Mouse (Mus musculus): ENCODE data around the gene Lrrc3b. TPM values are rescaled to one million over a fixed set of nuclear protein-coding genes. Genes with fewer than 3 reads are reported as not detected.

Lrrc3b gene
- polyA plus RNA-seq, 1 experiment from 2014 or later: 1.6 TPM

DNA sequence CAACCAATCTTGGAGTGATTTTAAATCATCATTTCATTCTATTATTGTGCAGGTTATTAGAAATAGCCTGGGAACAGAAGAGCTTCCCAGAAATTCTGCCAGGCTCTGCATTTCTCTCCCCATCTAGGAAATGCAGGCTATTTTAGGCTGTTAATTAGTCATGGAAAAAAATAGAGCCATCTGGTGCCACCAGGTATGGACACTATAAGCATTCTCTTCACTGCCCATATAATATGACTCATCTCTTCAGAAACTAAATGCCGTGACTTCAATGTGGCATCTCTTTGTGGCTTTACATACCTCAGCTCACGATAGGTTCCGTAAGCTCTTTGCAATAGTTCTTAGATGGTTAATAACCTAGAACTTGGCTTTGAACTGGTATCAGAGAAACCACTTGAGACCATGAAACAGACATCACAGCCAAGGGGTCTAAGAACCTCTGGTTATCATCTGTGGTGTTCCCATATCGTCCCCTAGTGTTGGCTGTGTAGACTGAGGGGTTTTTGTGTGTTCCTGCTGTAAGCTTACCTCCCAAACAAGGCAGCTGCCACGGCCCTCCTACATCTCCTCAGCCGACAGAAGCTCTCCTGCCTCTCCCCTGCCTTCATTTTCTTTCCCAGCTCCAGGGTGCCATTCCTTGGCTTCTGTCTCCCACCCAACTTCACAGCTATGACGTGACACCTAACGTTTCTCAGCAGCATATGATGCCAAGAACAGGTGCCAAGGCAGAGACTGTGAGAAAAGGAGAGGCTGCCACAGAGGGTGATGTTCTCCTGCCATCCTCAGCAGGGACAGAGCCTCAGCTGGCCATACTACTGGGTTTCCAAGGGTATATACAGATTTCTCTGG is 27.9 kb downstream of the Lrrc3b start:
- H3K4me3 ChIP-seq (ENCODE audit: low read depth, low read length): no peak overlapping the region
- WGBS: 87% methylated on average over 8 of the region's 8 CpGs
- no peak for DNase-seq (ENCODE audit: low spot score)

DNA sequence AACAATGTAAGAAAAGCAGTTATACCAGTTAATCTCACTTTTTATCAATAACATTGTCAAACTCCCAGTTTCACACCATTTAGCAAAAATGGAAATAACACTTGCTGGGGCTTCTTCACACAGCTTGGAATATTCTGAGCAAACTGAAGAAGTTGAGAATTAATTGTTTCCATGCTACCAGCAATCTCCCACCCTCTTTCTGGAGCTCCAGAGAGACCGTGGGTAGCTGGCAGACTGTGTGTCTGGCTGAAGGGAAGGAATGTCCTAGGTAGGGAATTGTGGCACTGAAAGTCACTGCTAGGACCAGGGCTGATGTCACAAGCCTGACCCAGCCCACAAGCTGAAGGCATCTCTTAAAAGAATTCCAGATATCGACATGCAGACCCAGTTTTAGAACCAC is 53.3 kb downstream of the Lrrc3b start:
- Histone ChIP-seq H3K4me3 (ENCODE audit: low read depth, low read length) (no peak overlapping the region), H3K9ac (ENCODE audit: low read depth, low read length) (no peak overlapping the region), H3K4me2 (replicated peaks; ENCODE audit: low read depth, low read length) (no peak overlapping the region), H3K9me3 (ENCODE audit: control insufficient read depth, low read length) (no peaks in the 10 kb centered on the region), H3K36me3 (ENCODE audit: control insufficient read depth, insufficient read depth, low read length) (no peaks in the 10 kb centered on the region), H3K27me3 (ENCODE audit: control insufficient read depth, insufficient read depth, low read length) (no peaks in the 10 kb centered on the region), H3K4me1 (replicated peaks; ENCODE audit: control insufficient read depth, insufficient read depth, low read length) (no peaks in the 10 kb centered on the region), H3K27ac (ENCODE audit: low read depth, low read length) (no peak overlapping the region)
- WGBS: 90% methylated on average over 2 of the region's 2 CpGs
- ATAC-seq (ENCODE audit: low FRiP score): no peak
- DNase-seq (ENCODE audit: low spot score): no peak

More for the DNA sequence above, 27.9 kb downstream of the Lrrc3b start:
- no peak for ATAC-seq (ENCODE audit: low FRiP score)
- no peaks in the 10 kb centered on the region for H3K36me3 ChIP-seq (ENCODE audit: control insufficient read depth, insufficient read depth, low read length)
- no peak overlapping the region for H3K9ac ChIP-seq (ENCODE audit: low read depth, low read length)
- no peaks in the 10 kb centered on the region for H3K27me3 ChIP-seq (ENCODE audit: control insufficient read depth, insufficient read depth, low read length)
- no peak overlapping the region for H3K27ac ChIP-seq (ENCODE audit: low read depth, low read length)
- no peaks in the 10 kb centered on the region for H3K4me1 ChIP-seq (replicated peaks; ENCODE audit: control insufficient read depth, insufficient read depth, low read length)
- H3K9me3 ChIP-seq (ENCODE audit: control insufficient read depth, low read length): no peaks in the 10 kb centered on the region
- H3K4me2 ChIP-seq (replicated peaks; ENCODE audit: low read depth, low read length): no peak overlapping the region

GRCm38 (mm10) chr14:15384972-15385371 is 53.8 kb downstream of the Lrrc3b start:
- Histone ChIP-seq H3K4me3 (ENCODE audit: low read depth, low read length) (no peak overlapping the region), H3K9me3 (ENCODE audit: control insufficient read depth, low read length) (no peaks in the 10 kb centered on the region), H3K9ac (ENCODE audit: low read depth, low read length) (no peak overlapping the region), H3K36me3 (ENCODE audit: control insufficient read depth, insufficient read depth, low read length) (no peaks in the 10 kb centered on the region), H3K4me1 (replicated peaks; ENCODE audit: control insufficient read depth, insufficient read depth, low read length) (no peaks in the 10 kb centered on the region), H3K27ac (ENCODE audit: low read depth, low read length) (no peak overlapping the region), H3K4me2 (replicated peaks; ENCODE audit: low read depth, low read length) (no peak overlapping the region), H3K27me3 (ENCODE audit: control insufficient read depth, insufficient read depth, low read length) (no peaks in the 10 kb centered on the region)
- DNase-seq (ENCODE audit: low spot score): no peak
- WGBS: 84% methylated on average over 2 of the region's 2 CpGs
- no peak for ATAC-seq (ENCODE audit: low FRiP score)

GRCm38 (mm10) chr14:15384532-15384931 is 54.3 kb downstream of the Lrrc3b start:
- no peak for DNase-seq (ENCODE audit: low spot score)
- ATAC-seq (ENCODE audit: low FRiP score): no peak
- Histone ChIP-seq H3K9me3 (ENCODE audit: control insufficient read depth, low read length) (no peaks in the 10 kb centered on the region), H3K27me3 (ENCODE audit: control insufficient read depth, insufficient read depth, low read length) (no peaks in the 10 kb centered on the region), H3K36me3 (ENCODE audit: control insufficient read depth, insufficient read depth, low read length) (no peaks in the 10 kb centered on the region), H3K4me3 (ENCODE audit: low read depth, low read length) (no peak overlapping the region), H3K27ac (ENCODE audit: low read depth, low read length) (no peak overlapping the region), H3K4me2 (replicated peaks; ENCODE audit: low read depth, low read length) (no peak overlapping the region), H3K4me1 (replicated peaks; ENCODE audit: control insufficient read depth, insufficient read depth, low read length) (no peaks in the 10 kb centered on the region), H3K9ac (ENCODE audit: low read depth, low read length) (no peak overlapping the region)
- 64% methylated on average over 5 of the region's 5 CpGs for WGBS

DNA sequence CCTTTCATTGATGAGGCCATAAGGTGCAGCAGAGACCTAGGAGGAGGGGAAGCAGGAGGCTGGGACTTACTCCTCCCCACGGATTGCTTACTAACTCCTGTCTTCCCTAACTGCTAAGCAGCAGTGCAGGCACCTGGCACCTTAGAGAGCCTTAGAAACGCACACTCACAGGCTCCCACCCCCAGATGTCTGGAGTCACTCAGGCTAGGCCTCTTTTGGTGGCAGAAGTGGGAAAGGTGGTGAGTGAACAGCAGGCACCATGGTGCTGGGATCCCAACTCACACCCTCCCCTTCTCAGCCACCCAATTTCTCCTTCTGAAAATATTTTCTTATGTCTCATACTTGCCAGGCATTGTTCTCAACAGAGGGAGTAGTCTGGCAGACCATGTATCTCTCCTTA is 55.7 kb downstream of the Lrrc3b start:
- no peak overlapping the region for H3K9ac ChIP-seq (ENCODE audit: low read depth, low read length)
- H3K27me3 ChIP-seq (ENCODE audit: control insufficient read depth, insufficient read depth, low read length): no peaks in the 10 kb centered on the region
- H3K4me3 ChIP-seq (ENCODE audit: low read depth, low read length): no peak overlapping the region
- H3K36me3 ChIP-seq (ENCODE audit: control insufficient read depth, insufficient read depth, low read length): no peaks in the 10 kb centered on the region
- no peak for ATAC-seq (ENCODE audit: low FRiP score)
- WGBS: 55% methylated on average over 2 of the region's 2 CpGs
- no peak overlapping the region for H3K4me2 ChIP-seq (replicated peaks; ENCODE audit: low read depth, low read length)
- DNase-seq (ENCODE audit: low spot score): no peak
- no peaks in the 10 kb centered on the region for H3K4me1 ChIP-seq (replicated peaks; ENCODE audit: control insufficient read depth, insufficient read depth, low read length)
- H3K27ac ChIP-seq (ENCODE audit: low read depth, low read length): no peak overlapping the region
- no peaks in the 10 kb centered on the region for H3K9me3 ChIP-seq (ENCODE audit: control insufficient read depth, low read length)

GRCm38 (mm10) chr14:15377368-15377767 is 61.4 kb downstream of the Lrrc3b start:
- Histone ChIP-seq H3K27ac (ENCODE audit: low read depth, low read length) (no peak overlapping the region), H3K27me3 (ENCODE audit: control insufficient read depth, insufficient read depth, low read length) (no peaks in the 10 kb centered on the region), H3K4me1 (replicated peaks; ENCODE audit: control insufficient read depth, insufficient read depth, low read length) (no peaks in the 10 kb centered on the region), H3K36me3 (ENCODE audit: control insufficient read depth, insufficient read depth, low read length) (no peaks in the 10 kb centered on the region), H3K4me2 (replicated peaks; ENCODE audit: low read depth, low read length) (no peak overlapping the region), H3K9ac (ENCODE audit: low read depth, low read length) (no peak overlapping the region), H3K9me3 (ENCODE audit: control insufficient read depth, low read length) (no peaks in the 10 kb centered on the region), H3K4me3 (ENCODE audit: low read depth, low read length) (no peak overlapping the region)
- no peak for DNase-seq (ENCODE audit: low spot score)
- no peak for ATAC-seq (ENCODE audit: low FRiP score)
- 78% methylated on average over 2 of the region's 2 CpGs for WGBS

GRCm38 (mm10) chr14:15376786-15377185 is 62.0 kb downstream of the Lrrc3b start:
- no peak overlapping the region for H3K27ac ChIP-seq (ENCODE audit: low read depth, low read length)
- ATAC-seq (ENCODE audit: low FRiP score): no peak
- no peak for DNase-seq (ENCODE audit: low spot score)
- no peaks in the 10 kb centered on the region for H3K9me3 ChIP-seq (ENCODE audit: control insufficient read depth, low read length)
- H3K4me3 ChIP-seq (ENCODE audit: low read depth, low read length): no peak overlapping the region
- H3K9ac ChIP-seq (ENCODE audit: low read depth, low read length): no peak overlapping the region
- no peak overlapping the region for H3K4me2 ChIP-seq (replicated peaks; ENCODE audit: low read depth, low read length)
- WGBS: 95% methylated on average over 1 of the region's 1 CpGs
- no peaks in the 10 kb centered on the region for H3K27me3 ChIP-seq (ENCODE audit: control insufficient read depth, insufficient read depth, low read length)
- H3K4me1 ChIP-seq (replicated peaks; ENCODE audit: control insufficient read depth, insufficient read depth, low read length): no peaks in the 10 kb centered on the region
- no peaks in the 10 kb centered on the region for H3K36me3 ChIP-seq (ENCODE audit: control insufficient read depth, insufficient read depth, low read length)

DNA sequence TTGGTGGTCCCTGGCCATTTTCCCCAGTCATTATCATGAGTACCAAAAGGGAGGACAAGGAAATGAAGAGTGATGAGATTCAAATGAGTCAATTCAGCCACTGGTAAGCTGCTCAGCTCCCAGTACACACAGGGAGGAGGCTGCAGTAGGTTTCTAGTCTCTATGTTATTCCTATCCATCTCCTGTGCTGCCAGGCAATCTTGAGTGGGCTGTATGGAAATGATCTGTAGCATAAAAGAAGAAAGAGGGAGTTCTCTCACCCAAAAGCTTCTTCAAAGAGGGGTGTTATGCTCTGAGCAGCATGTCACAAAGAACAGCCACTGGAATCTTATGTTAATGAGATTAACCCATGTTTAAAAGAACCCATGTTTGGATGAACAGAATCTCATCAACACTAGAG is 64.5 kb downstream of the Lrrc3b start:
- Histone ChIP-seq H3K4me3 (ENCODE audit: low read depth, low read length) (no peak overlapping the region), H3K4me1 (replicated peaks; ENCODE audit: control insufficient read depth, insufficient read depth, low read length) (no peaks in the 10 kb centered on the region)
- DNase-seq (ENCODE audit: low spot score): no peak

GRCm38 (mm10) chr14:15372985-15373384 is 65.8 kb downstream of the Lrrc3b start:
- Histone ChIP-seq H3K27ac (ENCODE audit: low read depth, low read length) (no peak overlapping the region), H3K4me3 (ENCODE audit: low read depth, low read length) (no peak overlapping the region), H3K27me3 (ENCODE audit: control insufficient read depth, insufficient read depth, low read length) (no peaks in the 10 kb centered on the region), H3K9me3 (ENCODE audit: control insufficient read depth, low read length) (no peaks in the 10 kb centered on the region), H3K4me1 (replicated peaks; ENCODE audit: control insufficient read depth, insufficient read depth, low read length) (no peaks in the 10 kb centered on the region), H3K4me2 (replicated peaks; ENCODE audit: low read depth, low read length) (no peak overlapping the region), H3K36me3 (ENCODE audit: control insufficient read depth, insufficient read depth, low read length) (no peaks in the 10 kb centered on the region), H3K9ac (ENCODE audit: low read depth, low read length) (no peak overlapping the region)
- DNase-seq (ENCODE audit: low spot score): no peak
- ATAC-seq (ENCODE audit: low FRiP score): no peak
- 62% methylated on average over 1 of the region's 1 CpGs for WGBS

More for the DNA sequence above, 64.5 kb downstream of the Lrrc3b start:
- Histone ChIP-seq H3K27me3 (ENCODE audit: control insufficient read depth, insufficient read depth, low read length) (no peaks in the 10 kb centered on the region), H3K9ac (ENCODE audit: low read depth, low read length) (no peak overlapping the region), H3K27ac (ENCODE audit: low read depth, low read length) (no peak overlapping the region), H3K9me3 (ENCODE audit: control insufficient read depth, low read length) (no peaks in the 10 kb centered on the region), H3K36me3 (ENCODE audit: control insufficient read depth, insufficient read depth, low read length) (no peaks in the 10 kb centered on the region), H3K4me2 (replicated peaks; ENCODE audit: low read depth, low read length) (no peak overlapping the region)
- ATAC-seq (ENCODE audit: low FRiP score): no peak
